Mouse (Mus musculus): ENCODE results near the gene Ankfn1.

The Ankfn1 gene

DNA sequence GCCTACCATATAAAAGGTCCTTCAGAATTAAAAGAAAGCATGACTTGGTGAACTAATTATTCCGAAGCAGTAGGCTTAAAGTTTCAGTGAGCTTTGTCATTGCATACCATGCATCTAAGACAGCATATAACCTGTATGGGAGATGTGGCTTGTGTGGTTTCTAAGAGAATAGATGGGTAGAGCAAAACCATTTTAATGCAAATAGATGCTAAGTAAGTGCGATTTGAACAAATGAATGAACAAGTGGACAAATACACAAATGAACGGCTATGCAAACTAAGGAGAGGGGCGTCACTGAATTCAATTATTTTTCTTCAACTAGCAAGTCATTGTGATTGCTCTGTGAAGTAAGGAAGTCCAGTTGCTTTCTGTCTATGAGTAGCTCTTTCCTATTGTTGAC is 198.3 kb downstream of the Ankfn1 start:
- DNase-seq (ENCODE audit: low spot score): no peak

DNA sequence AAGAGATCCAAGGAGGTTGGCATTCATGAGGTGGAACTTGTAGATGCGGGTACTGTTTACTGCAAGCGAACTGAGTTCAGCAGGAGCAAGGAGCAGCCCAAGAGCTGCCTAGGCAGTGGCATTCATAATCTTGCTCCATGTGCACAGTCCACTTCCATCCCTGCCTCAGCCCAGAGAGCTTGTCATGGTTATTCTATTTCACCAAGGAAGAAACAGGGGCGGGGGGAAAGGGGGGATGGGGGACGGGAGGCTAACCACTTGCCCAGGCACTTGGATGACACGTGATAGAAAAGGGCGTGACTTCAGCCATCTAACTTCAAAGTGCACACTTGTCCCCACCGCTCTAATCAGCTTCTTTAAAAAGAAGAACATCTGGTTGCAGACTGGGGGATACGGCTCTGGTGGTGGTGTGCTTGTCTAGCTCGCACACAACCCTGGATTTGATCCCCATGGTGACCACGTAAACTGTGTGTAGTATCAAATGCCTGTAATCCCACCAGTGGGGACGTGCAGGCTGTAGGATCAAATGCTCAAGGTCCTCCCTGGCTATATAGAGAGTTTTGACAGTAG is 203.1 kb downstream of the Ankfn1 start:
- DNase-seq (ENCODE audit: low spot score): no peak

DNA sequence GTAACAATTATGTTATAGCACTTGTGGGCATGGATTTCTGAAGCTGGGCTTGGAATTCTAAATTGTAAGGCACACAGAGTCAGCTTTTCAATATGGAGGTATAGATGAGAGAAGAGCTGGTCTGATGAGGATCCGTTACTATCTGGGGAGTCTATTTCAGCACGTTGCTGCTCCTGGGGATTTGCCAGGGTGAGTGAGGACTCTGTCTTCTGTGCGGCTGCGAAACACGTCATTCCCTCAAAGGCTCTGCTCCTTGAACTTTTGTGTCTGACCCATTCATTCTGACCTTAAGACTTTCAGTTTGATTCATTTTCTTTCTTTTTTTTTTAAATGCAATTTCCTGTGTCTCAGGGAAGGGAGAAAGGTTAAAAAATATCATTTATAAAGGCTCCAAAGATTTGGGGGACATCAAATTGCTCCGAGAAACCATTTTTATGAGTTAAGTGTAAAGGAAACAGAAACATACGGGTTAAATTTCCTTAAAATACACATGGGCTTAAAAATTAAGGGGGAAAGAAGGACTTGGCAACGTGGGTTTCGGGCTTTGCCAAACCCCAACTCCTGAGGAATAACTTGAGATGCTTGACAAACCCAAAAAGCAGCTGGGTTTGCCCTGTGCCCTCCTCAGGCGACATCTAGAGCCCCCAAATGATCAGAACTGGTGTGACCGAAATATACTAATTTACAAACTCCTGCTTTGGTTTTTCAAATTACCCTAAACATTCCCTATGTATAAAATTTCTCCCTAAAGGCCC is 207.9 kb downstream of the Ankfn1 start:
- no peak for DNase-seq (ENCODE audit: low spot score)

- no peak for DNase-seq (ENCODE audit: low spot score)
These were observed 209.2 kb downstream of the Ankfn1 start for GRCm38 (mm10) chr11:89568246-89568645.

- no peak for DNase-seq (ENCODE audit: low spot score)
These were observed 226.0 kb downstream of the Ankfn1 start for GRCm38 (mm10) chr11:89551441-89551840.

DNA sequence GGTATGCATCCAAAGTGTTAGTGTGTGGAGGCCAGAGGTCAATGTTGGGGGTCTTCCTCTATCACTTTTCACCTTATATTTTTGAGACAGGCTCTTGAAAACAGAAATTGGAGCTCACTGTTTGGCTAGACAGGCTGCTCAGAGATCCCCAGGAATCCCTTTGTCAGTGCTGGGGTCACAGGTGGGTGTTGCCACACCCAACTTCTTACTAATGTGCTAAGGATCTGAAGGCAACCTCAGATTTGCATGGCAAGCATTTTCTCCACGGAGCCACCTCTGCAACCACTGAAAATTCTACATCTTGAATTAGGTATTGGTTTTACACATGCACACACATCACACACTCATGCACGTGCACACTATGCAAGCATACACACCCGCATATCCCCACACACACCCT is 226.5 kb downstream of the Ankfn1 start:
- no peak for DNase-seq (ENCODE audit: low spot score)

- no peak for DNase-seq (ENCODE audit: low spot score)
These were observed 228.7 kb downstream of the Ankfn1 start for GRCm38 (mm10) chr11:89548786-89549185.

DNA sequence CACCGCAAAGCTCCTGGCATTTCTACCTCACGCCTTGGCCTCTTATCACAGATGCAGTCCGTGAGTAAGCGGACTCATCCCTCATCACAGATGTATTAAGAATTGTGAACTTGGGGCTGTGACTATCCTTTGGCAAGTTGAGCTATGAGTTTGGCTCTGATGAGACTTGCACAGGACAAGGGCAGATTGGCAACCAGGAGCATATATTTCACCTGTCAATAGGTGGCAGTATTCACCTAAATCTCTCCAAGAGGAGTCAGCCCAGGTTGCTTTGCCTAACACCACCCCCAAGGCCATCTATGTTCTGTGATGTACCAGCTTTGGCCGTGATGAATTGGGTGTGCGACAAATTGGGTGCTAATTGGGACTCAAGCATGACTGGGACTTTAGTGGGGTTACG is 231.3 kb downstream of the Ankfn1 start:
- peak; percentile 17 for DNase-seq (ENCODE audit: low spot score)

DNA sequence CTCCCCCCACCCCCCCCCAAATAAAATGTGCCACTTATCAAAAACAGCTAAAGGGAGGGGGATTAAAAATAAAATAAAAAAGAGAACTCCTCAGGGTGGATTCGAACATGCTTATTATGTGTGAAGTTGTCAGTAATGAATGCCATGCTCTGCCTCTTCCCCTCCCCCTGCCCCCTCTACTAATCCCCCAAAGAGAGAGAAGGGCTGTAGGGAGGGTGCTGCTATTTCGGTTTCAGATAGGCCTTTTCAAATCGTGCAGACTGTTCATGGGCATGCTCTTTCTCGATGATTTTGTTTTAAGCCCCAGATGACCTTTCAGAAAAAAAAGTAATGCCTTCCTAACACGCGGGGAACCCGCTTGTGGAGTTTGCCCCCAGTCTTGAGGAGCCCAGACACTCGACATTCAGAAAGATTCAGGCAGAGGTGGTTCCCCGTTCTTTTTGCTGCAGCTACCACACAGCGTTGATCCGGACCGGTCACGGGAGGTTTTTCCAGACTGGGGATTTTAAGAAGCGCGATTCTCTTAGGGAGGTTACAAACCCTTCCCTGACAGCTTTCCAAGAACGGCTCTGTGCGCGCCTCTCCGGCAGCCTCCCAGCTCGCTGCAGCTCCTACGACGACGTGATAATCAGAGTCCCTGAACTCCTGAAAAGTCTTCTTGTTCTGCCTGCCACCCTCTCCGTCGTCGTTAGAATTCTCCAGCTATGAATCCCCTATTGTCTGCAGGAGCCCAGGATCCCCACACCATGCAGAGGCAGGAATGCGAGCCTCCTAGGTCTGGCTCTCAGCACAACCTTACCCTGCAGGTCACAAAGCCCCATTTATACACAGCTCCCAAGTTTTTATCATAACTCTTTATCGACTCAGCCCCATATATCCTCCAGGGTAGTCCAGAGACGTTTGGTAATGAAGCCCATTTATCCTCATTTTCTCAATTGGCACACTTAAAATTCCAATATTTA is 232.3 kb downstream of the Ankfn1 start:
- DNase-seq (ENCODE audit: low spot score): peak; percentile 7

GRCm38 (mm10) chr11:89538376-89538775 is 239.1 kb downstream of the Ankfn1 start:
- no peak for DNase-seq (ENCODE audit: low spot score)

- no peak for DNase-seq (ENCODE audit: low spot score)
These were observed 249.5 kb downstream of the Ankfn1 start for GRCm38 (mm10) chr11:89527800-89528430.

- DNase-seq (ENCODE audit: low spot score): no peak
These were observed 262.0 kb downstream of the Ankfn1 start for GRCm38 (mm10) chr11:89515501-89515901.

DNA sequence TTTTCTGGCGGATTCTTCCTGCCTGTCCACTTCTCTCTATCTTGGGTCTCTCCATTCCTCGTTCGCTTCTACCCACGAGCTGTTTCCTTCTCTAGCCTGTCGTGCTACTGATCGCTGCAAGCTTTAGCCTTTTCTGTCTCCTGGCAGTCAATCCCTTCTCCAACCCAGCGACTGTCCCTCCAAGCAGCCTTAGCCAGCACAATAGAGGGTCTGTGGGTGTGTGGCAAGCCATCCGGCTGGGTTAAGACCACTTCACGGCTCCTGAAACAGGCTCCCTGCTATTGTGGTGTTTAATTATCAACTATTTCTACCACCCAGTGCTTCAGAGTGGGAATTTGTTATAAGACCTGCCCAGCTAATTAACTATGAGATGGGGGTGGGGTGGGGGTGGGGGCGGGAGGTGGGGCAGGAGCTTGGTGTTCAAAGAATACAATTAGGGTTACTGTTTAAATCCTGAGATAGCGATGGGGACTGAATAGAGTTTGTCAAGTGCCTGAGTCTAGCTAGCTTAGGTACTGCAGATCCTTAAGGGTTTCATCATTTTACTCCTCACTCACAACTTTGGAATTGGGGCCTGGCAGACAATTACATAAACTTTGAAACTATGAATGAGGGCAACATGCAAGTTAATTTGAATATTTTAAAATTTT is 268.7 kb downstream of the Ankfn1 start:
- no peak for DNase-seq (ENCODE audit: low spot score)

DNA sequence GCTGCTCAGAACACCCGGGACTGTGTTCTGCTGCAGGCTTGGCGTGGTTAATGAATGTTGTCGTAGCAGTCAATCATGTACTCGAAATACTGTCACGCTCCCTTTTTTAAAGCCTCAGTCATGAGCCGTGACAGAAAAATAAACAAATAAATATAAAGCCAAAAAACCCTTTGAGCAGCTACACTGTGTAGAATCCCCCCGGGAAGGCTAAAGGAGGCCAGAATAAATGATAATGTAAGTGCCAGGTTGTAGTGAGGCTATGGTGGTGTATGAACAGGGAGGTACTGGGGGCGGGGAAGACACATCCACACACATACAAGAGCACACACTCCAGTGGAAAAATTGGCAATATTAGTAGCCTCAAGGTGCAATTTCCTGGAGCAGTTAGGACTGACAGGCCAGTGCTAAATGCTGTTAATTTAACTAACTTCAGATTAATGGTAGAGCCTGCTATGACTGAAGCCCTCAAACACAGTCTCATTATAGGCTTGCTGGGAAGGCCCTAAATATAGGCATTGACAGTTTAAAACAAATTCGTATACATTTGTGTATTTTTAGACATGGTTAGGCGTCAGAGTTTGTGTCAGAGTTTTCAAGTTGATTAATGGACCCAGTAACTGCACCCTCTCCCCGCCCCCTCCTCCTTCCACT is 270.7 kb downstream of the Ankfn1 start:
- DNase-seq (ENCODE audit: low spot score): no peak

DNA sequence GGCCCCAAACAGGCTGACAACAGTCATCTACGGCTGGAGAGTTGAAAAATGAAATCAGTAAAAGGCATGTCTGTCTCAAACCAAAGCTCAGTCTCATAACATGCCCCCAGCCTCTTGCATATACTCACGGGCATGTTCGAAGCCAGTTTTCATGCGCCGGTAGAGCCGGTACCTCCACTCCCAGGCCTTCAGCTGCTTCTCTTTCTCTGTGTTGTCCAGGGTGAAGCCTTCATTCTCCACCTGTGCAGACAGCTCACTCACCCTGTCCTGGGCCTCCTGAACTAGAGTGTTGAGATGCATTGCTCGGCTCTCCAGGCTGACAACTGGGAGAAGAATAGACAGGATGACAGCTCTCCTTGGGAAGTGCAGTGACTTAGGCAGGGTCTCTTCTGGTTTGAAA is 272.4 kb downstream of the Ankfn1 start:
- DNase-seq (ENCODE audit: low spot score): no peak

GRCm38 (mm10) chr11:89501796-89502195 is 275.7 kb downstream of the Ankfn1 start:
- DNase-seq (ENCODE audit: low spot score): no peak

GRCm38 (mm10) chr11:89500961-89501360 is 276.5 kb downstream of the Ankfn1 start:
- DNase-seq (ENCODE audit: low spot score): no peak

GRCm38 (mm10) chr11:89481084-89481483 is 296.4 kb downstream of the Ankfn1 start:
- no peak for DNase-seq (ENCODE audit: low spot score)

DNA sequence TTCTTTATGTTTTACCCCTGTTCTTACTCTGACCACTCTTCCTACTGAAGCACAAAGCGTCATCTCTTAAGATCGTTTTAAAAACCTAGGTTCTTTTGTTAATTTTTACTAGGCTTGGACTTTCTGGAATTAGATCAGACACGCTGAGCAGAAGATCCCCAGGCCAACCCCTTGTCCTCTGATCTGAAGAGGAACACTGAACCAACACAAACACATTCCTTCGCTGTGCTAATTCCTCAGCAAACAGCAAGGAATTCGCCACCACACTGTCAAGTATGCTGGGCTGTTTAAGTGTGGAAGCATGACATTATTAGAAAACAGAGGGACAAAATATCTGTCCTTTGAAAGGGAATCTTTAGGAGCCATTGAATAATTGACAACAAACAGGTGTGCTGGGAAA is 300.5 kb downstream of the Ankfn1 start:
- no peak for DNase-seq (ENCODE audit: low spot score)

DNA sequence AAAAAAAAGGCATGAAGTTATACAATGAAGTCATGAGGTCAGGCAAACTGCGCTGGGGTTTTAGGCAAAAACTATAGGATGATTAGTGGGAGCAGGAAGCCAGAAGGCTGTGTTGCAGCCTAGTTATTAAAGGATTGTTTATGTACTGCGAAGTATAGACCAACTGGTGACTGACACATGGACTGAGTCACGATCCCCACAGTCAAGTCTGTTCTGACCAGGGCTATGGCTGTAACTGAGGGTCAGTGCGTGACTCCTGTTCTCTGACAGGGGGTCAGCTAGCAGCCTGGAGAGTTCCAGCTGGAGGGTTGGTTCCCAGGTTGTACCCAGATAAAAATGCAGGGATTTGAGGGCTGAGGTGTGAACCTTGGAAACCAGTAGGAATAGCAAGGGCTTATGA is 301.4 kb downstream of the Ankfn1 start:
- DNase-seq (ENCODE audit: low spot score): no peak

- DNase-seq (ENCODE audit: low spot score): no peak
These were observed 304.6 kb downstream of the Ankfn1 start for GRCm38 (mm10) chr11:89472871-89473270.
